Mouse (Mus musculus) skeletal muscle tissue, adult 2 months (tissue): Measurements from ENCODE around the gene Dnmbp.
A peak's percentile ranks its signal among the peaks of the same experiment; 100 is the strongest.

Experiments
- DNase-seq: peaks from one replicate; pipeline ENCODE4 v3.0.0-alpha.2; 2012; ENCODE audit warnings: low read depth, low spot score

The Dnmbp gene

DNA sequence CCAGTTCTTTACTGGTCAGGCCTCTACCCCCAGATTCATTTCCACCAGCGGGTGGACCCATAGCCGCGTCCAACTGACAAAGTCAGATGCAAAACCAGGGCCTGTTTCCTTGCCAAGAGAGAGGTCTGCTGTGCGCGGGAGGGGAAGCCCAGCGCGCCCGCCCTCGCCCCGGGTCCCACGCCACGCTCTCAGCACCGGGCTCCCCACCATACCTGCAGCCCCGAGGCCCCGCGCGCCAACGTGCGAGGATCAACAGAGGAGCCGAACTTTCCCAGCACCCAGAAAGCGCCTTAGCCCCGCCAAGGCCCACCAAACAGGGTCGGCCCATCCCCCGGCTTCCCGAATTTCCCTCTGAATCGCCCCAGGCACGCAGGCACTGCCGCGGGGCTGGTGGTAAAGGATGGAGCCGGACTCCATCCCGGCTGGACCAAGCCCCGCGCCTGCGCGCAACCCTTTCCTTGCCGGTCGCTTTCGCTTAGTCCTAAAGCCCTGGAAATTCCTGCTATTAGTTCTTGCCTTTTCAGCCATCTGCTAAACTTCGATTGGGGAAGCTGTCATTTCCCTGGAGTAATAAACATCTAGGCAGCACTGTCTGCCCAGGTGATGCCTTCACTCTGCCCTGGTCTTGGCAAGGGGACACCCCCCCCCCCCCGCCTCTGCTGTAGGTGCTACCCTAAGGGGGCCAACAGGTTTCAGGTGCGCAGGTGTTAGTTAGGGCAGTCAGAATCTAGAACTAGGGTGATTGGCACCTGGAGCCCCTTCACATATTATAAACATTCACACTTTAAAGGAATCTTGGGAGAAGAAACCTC is 60.4 kb downstream of the Dnmbp start:
- no peak for DNase-seq

- DNase-seq, result peak; percentile 48
Measured at GRCm38 (mm10) chr19:43878111-43879092, 61.6 kb downstream of the Dnmbp start.

DNA sequence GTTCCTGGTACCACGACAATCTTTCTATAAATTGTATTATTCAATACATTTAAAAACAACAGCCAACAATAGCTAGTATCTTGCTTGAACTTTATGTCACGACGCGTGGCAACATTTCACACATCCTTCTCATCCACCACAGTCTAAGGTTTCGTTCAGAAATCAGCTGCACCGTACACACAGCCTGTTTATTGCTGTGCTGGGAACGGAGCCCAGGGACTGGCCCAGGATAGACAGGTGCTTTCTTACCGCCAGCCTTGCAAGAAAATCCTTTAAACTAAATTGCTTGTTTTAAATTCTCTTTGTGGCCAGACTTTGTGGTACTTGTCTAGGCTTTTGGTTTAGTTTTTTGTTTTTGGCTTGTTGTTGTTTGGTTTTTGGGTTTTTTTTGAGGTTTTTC is 62.6 kb downstream of the Dnmbp start:
- peak; percentile 27 for DNase-seq

DNA sequence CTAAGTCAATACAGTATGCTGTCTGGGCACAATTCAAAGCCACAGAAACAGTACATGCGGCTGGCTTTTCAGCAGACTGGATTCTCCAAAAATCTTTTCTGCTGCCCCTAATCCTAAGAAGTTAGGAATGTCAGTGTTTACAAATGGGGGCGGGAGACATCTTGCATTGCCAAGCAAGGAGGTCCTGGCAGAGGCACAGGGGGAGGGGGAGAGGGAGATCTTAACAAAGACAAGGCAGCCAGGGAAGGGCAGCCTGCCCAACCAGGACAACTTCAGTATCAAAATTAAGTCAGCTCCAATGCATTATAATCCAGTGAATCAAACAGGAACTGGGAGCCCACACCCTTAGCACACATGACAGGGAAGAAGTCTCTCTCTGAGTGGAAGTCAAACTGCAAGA is 64.0 kb downstream of the Dnmbp start:
- DNase-seq, result peak; percentile 31

DNA sequence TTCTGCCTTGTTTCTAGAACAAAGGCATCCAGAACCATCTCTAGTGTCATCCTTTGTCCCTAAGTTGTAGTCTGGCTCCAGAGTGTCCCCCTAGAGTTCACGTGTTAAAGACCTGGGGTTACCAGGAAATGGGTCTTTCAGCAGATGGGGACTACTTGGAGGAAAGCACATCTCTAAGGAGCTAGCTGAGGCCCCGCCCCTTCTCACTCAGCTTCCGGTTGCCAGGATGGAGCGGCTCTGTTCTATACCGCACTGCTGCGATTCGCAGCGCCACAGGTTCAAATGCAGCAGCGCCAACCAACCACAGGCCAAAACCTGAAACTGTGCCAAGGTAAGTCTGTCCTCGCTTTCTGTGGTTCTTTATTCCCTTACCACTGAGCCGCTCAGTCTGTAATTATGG is 65.6 kb downstream of the Dnmbp start:
- DNase-seq, result no peak

GRCm38 (mm10) chr19:43870418-43870817 is 69.6 kb downstream of the Dnmbp start:
- no peak for DNase-seq

- no peak for DNase-seq
Measured at GRCm38 (mm10) chr19:43857347-43857746, 82.6 kb downstream of the Dnmbp start.

GRCm38 (mm10) chr19:43852837-43853545 is 87.0 kb downstream of the Dnmbp start:
- no peak for DNase-seq

- DNase-seq, result no peak
Measured at GRCm38 (mm10) chr19:43851996-43852630, 87.9 kb downstream of the Dnmbp start.

- no peak for DNase-seq
Measured at GRCm38 (mm10) chr19:43850026-43850425, 90.0 kb downstream of the Dnmbp start.

GRCm38 (mm10) chr19:43847966-43848365 is 92.0 kb downstream of the Dnmbp start:
- DNase-seq, result no peak

- DNase-seq, result no peak
Measured at GRCm38 (mm10) chr19:43847056-43847455, 92.9 kb downstream of the Dnmbp start.

GRCm38 (mm10) chr19:43845331-43845908 is 94.6 kb downstream of the Dnmbp start:
- DNase-seq, result no peak

DNA sequence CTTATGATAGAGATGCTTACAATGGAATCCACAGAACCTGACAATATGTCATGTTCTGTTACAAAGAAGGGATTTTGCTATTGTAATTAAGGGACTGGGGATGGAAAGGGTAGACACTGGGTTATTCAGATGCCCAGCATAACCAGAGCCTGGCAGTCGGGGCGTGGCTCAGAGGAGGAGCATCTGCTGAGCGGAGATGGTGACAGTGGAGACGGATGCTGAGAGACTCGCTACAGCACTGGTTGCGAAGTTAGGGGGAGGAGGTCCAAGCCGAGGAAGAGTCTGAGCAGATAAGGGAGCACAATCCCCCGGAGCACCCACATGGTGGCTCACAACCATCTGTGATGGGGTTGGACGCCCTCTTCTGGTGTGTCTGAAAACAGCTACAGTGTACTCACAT is 96.8 kb downstream of the Dnmbp start:
- no peak for DNase-seq

- peak; percentile 31 for DNase-seq
Measured at GRCm38 (mm10) chr19:43832425-43833069, 107.4 kb downstream of the Dnmbp start.

GRCm38 (mm10) chr19:43826855-43827254 is 113.1 kb downstream of the Dnmbp start:
- no peak for DNase-seq

- peak; percentile 4 for DNase-seq
Measured at GRCm38 (mm10) chr19:43815661-43816414, 124.2 kb downstream of the Dnmbp start.

DNA sequence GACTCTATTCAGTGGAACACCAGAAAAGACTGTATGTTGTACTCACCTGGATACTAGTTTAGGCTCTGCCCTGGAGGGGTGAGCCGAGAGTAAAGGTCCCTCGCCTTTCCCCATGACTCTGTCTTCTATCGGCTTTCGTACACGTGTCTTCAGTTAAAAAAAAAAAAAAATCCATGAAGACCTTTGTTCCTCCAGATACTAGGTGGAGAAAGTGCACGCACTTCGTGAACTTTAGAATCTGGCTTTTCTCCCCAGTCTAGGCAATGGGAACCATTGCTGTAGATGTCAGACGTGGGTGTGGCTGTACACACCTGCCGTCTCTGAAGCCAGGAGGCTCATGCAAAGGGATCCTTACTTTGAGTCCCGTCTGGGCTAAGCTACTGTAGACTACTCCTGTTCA is 126.7 kb downstream of the Dnmbp start:
- DNase-seq, result no peak

DNA sequence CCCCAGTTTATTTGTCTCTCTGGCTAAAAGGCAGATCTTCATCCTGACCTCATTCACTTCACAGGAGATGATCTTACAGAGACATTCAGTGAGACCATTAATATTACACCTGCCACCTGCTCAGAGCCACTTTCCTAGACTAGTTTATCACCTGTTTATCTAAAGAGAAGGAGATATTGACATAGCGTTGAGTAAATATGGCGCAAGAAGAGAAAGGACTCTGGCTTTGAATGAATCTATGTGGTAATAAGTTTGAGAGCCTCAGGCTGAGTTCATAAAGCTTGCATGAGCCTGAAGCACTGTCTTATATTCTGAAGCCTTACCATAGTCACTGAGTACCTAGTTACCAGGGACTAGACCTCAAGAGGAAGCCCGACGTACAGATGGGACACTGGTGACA is 128.6 kb downstream of the Dnmbp start:
- no peak for DNase-seq

DNA sequence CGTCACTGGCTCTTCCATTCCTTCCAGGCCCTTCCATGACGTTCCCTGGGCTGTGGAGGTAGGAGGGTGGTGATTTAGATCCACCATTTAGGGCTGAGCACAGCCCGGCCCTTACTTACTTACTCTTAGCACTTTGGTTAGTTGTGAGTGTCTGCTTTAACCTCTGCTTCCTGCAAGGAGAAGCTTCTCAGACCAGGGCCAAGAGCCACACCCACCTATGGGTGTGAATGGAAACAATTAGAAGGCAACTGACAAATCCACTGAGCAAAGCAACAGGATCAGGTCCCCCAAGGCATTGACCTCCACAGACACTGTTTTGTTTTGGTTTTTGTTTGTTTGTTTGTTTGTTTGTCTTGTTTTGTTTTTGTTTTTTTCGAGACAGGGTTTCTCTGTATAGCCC is 130.7 kb downstream of the Dnmbp start:
- DNase-seq, result no peak
